ENCODE assay signal across 8 mouse cellular contexts in the genomic region with DNA sequence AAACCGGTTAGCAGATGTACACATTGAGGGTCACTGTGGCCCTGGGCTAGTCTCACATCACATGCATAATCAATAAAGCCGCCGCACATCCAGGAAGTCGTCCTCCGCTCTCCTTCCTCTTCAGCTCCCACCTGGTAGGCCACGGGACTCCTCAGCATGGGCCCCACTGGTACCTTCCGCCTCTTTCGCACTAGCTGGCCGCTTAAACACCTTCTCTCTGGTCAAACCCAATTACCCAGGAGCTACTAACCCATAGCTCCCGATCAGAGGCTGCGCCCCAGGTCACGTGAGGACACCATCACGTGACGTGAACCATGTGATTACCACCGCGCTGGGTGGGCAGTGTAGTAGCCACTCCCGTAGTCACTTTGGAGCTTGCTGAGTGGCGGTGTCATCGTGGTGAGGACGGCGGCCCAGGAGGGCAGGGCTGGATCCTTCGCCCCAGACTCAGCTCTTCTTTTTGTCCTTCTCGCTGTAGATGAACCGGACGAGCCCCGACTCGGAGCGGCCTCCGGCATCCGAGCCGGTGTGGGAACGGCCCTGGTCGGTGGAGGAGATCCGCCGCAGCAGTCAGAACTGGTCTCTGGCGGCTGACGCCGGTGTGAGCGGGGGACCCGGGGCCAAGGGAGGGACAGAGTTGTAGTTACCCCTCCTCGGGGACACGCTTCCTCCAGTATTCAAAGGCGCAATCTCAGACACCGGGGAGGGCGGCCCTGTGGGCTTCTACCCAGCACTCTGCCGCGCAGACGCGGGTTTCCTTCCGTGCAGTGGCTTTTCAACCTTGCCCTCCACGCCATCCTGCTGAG. TPM values are rescaled to one million over a fixed set of nuclear protein-coding genes. Genes with fewer than 3 reads are reported as not detected.
DNase-seq lines count a peak whose midpoint lies in the region; ATAC-seq and TF ChIP-seq lines count a peak whose summit lies in the region.

A gene (plus strand): TSS at position 310 of the 806 bp plus-strand sequence.

- H3K4me3 ChIP-seq in E14TG2a.4 (replicated peaks; ENCODE audit: low read length) = peak within 1 kb of the TSS; percentile 91
- H3K4me3 ChIP-seq in forebrain, embryonic 12.5 days (replicated peaks) = peak within 1 kb of the TSS; percentile 80
- peak within 1 kb of the TSS; percentile 70 for H3K4me3 ChIP-seq in heart, postnatal 0 days (ENCODE audit: low read depth, low read length)
- peak within 1 kb of the TSS; percentile 79 for H3K4me3 ChIP-seq in liver, embryonic 16.5 days (ENCODE audit: low read depth, low read length)
- H3K4me3 ChIP-seq in neural tube, embryonic 13.5 days = peak within 1 kb of the TSS; percentile 65
- H3K4me3 ChIP-seq in testis, adult 2 months (ENCODE audit: control insufficient read depth, low read depth, low read length) = peak within 1 kb of the TSS; percentile 83

- H3K4me1 ChIP-seq in E14TG2a.4 (replicated peaks; ENCODE audit: low read depth, low read length) = peaks cover 17% of the 10 kb centered on the region
- peaks cover 15% of the 10 kb centered on the region for H3K4me1 ChIP-seq in forebrain, embryonic 12.5 days
- peaks cover 12% of the 10 kb centered on the region for H3K4me1 ChIP-seq in heart, postnatal 0 days (ENCODE audit: control insufficient read depth, insufficient read depth)
- peaks cover 11% of the 10 kb centered on the region for H3K4me1 ChIP-seq in liver, embryonic 16.5 days (ENCODE audit: control insufficient read depth, low read depth, low read length)
- peaks cover 29% of the 10 kb centered on the region for H3K4me1 ChIP-seq in neural tube, embryonic 13.5 days (replicated peaks)
- H3K4me1 ChIP-seq in testis, adult 2 months (ENCODE audit: control insufficient read depth, insufficient read depth, low read length) = peaks cover 5% of the 10 kb centered on the region; the same call in 1 of the 2 replicates

- peak within 1 kb of the TSS; percentile 85 for H3K4me2 ChIP-seq in forebrain, embryonic 12.5 days
- H3K4me2 ChIP-seq in heart, postnatal 0 days (ENCODE audit: low read depth, low read length) = peak within 1 kb of the TSS; percentile 89
- peak within 1 kb of the TSS; percentile 95 for H3K4me2 ChIP-seq in liver, embryonic 16.5 days (ENCODE audit: low read depth, low read length)
- H3K4me2 ChIP-seq in neural tube, embryonic 13.5 days = peak within 1 kb of the TSS; percentile 89

- H3K27ac ChIP-seq in forebrain, embryonic 12.5 days = peak within 1 kb of the TSS; percentile 67
- peak within 1 kb of the TSS; percentile 89 for H3K27ac ChIP-seq in heart, postnatal 0 days (ENCODE audit: low read depth)
- peak within 1 kb of the TSS; percentile 67 for H3K27ac ChIP-seq in liver, embryonic 16.5 days (ENCODE audit: low read length)
- peak within 1 kb of the TSS; percentile 83 for H3K27ac ChIP-seq in neural tube, embryonic 13.5 days (replicated peaks)
- peak within 1 kb of the TSS; percentile 81 for H3K27ac ChIP-seq in testis, adult 2 months (ENCODE audit: control insufficient read depth, insufficient read depth, low read depth, low read length)

- peak; percentile 99 for ATAC-seq in forebrain, embryonic 12.5 days (ENCODE audit: low FRiP score)
- ATAC-seq in heart, postnatal 0 days (ENCODE audit: insufficient read depth, low read depth) = peak; percentile 98
- ATAC-seq in liver, embryonic 16.5 days (ENCODE audit: low read depth) = peak; percentile 98
- ATAC-seq in neural tube, embryonic 13.5 days (ENCODE audit: low read depth) = peak; percentile 98

- peak; percentile 93 for DNase-seq in c-Kit-positive CD71-positive TER-119-positive erythroid progenitor cells, embryonic 14.5 days (ENCODE audit: low spot score)
- peak; percentile 95 for DNase-seq in heart, postnatal 0 days (ENCODE audit: low spot score)
- peak; percentile 95 to 97 for DNase-seq in kidney, postnatal 4 days

- TF ChIP-seq POLR2A in testis, adult 2 months (IDR thresholded peaks at IDR 0.05; ENCODE audit: control insufficient read depth, low read depth, low read length) = peak; percentile 94

- WGBS in forebrain, embryonic 12.5 days = under 1% methylated on average over 51 of the region's 51 CpGs
- under 1% methylated on average over 50 of the region's 51 CpGs for WGBS in heart, postnatal 0 days
- WGBS in liver, embryonic 16.5 days (ENCODE audit: insufficient replicate concordance) = under 1% methylated on average over 51 of the region's 51 CpGs
- under 1% methylated on average over 51 of the region's 51 CpGs for WGBS in neural tube, embryonic 13.5 days

- peaks cover 36% of the 10 kb centered on the region for H3K36me3 ChIP-seq in E14TG2a.4 (ENCODE audit: insufficient read depth, low read length)
- peaks cover 12% of the 10 kb centered on the region for H3K36me3 ChIP-seq in forebrain, embryonic 12.5 days (replicated peaks)
- peaks cover 27% of the 10 kb centered on the region for H3K36me3 ChIP-seq in heart, postnatal 0 days (replicated peaks; ENCODE audit: control insufficient read depth, insufficient read depth, low read length)
- no peaks in the 10 kb centered on the region for H3K36me3 ChIP-seq in liver, embryonic 16.5 days (ENCODE audit: control insufficient read depth, insufficient read depth)
- peaks cover 27% of the 10 kb centered on the region for H3K36me3 ChIP-seq in neural tube, embryonic 13.5 days
- no peaks in the 10 kb centered on the region for H3K36me3 ChIP-seq in testis, adult 2 months (ENCODE audit: control insufficient read depth, insufficient read depth, low read length)

- no peaks in the 10 kb centered on the region for H3K27me3 ChIP-seq in E14TG2a.4 (ENCODE audit: insufficient read depth, low read length)
- H3K27me3 ChIP-seq in forebrain, embryonic 12.5 days = no peaks in the 10 kb centered on the region
- H3K27me3 ChIP-seq in heart, postnatal 0 days (ENCODE audit: control insufficient read depth, insufficient read depth, low read length) = no peaks in the 10 kb centered on the region
- no peaks in the 10 kb centered on the region for H3K27me3 ChIP-seq in liver, embryonic 16.5 days (ENCODE audit: control insufficient read depth, insufficient read depth, low read depth, low read length)
- H3K27me3 ChIP-seq in neural tube, embryonic 13.5 days = no peaks in the 10 kb centered on the region
- H3K27me3 ChIP-seq in testis, adult 2 months (ENCODE audit: control insufficient read depth, insufficient read depth, low read length) = no peaks in the 10 kb centered on the region

- peak; percentile 79; the same call in 1 of the 2 replicates for TF ChIP-seq EP300 in heart, postnatal 0 days (IDR thresholded peaks at IDR 0.05; ENCODE audit: low read depth)

- no peak for TF ChIP-seq CTCF in E14TG2a.4 (conservative IDR thresholded peaks at IDR 0.05; ENCODE audit: low read length)
- TF ChIP-seq CTCF in heart, postnatal 0 days (IDR thresholded peaks at IDR 0.05; ENCODE audit: low read depth) = no peak
- 0 out of 2 replicates have a peak, but pooled peaks have one; percentile 5 for TF ChIP-seq CTCF in testis, adult 2 months (IDR thresholded peaks at IDR 0.05; ENCODE audit: control insufficient read depth, insufficient read depth, insufficient replicate concordance, low read depth, low read length)

- H3K9ac ChIP-seq in forebrain, embryonic 12.5 days = peak within 1 kb of the TSS; percentile 72
- H3K9ac ChIP-seq in heart, postnatal 0 days (replicated peaks; ENCODE audit: low read depth, low read length) = peak within 1 kb of the TSS; percentile 79
- peak within 1 kb of the TSS; percentile 78 for H3K9ac ChIP-seq in liver, embryonic 16.5 days (ENCODE audit: low read depth, low read length)
- H3K9ac ChIP-seq in neural tube, embryonic 13.5 days = peak within 1 kb of the TSS; percentile 86

- no peaks in the 10 kb centered on the region for H3K9me3 ChIP-seq in E14TG2a.4 (ENCODE audit: low read length)
- no peaks in the 10 kb centered on the region for H3K9me3 ChIP-seq in forebrain, embryonic 12.5 days
- H3K9me3 ChIP-seq in heart, postnatal 0 days (replicated peaks; ENCODE audit: control insufficient read depth, low read length) = no peaks in the 10 kb centered on the region
- no peaks in the 10 kb centered on the region for H3K9me3 ChIP-seq in liver, embryonic 16.5 days (replicated peaks; ENCODE audit: control insufficient read depth, low read length)
- H3K9me3 ChIP-seq in neural tube, embryonic 13.5 days = no peaks in the 10 kb centered on the region

RNA-seq across cellular contexts. Expression of the gene that starts here (rescaled TPM):
- 62.1 and 64.0 TPM in 2 replicates for polyA plus RNA-seq in forebrain, embryonic 12.5 days (2016; fragmentation: Nextera tagmentation; extraction: Ambion mirVana)
- 57.1 and 96.8 TPM in 2 replicates for total RNA-seq in heart, postnatal 0 days (2014; rRNA removed; ENCODE audit: low replicate concordance)
- 26.2 and 30.3 TPM in 2 replicates for polyA plus RNA-seq in heart, postnatal 0 days (2015; fragmentation: Nextera tagmentation; extraction: Ambion mirVana)
- polyA plus RNA-seq in liver, embryonic 16.5 days (2015; fragmentation: Nextera tagmentation; extraction: Ambion mirVana) = 12.9 and 13.2 TPM in 2 replicates
- 65.1 and 71.5 TPM in 2 replicates for polyA plus RNA-seq in neural tube, embryonic 13.5 days (2015; fragmentation: Nextera tagmentation; extraction: Ambion mirVana)
- polyA plus RNA-seq in testis, adult 2 months (2012; rRNA removed) = 11.3 and 12.0 TPM in 2 replicates

Comparison
In these comparisons a context has a peak if more than half of its experiments do, and no peak if none do; other contexts are left out.
1. Peak in every context shown above with its lines: DNase-seq, ATAC-seq, H3K4me3 ChIP-seq and H3K27ac ChIP-seq.